Mouse (Mus musculus): ENCODE data around the gene Gm16434.
"Not testable (repeated sequence)": the region's sequence is repeated elsewhere in the genome, so short reads cannot be mapped to it uniquely, and the experiment has no call there.

DNA sequence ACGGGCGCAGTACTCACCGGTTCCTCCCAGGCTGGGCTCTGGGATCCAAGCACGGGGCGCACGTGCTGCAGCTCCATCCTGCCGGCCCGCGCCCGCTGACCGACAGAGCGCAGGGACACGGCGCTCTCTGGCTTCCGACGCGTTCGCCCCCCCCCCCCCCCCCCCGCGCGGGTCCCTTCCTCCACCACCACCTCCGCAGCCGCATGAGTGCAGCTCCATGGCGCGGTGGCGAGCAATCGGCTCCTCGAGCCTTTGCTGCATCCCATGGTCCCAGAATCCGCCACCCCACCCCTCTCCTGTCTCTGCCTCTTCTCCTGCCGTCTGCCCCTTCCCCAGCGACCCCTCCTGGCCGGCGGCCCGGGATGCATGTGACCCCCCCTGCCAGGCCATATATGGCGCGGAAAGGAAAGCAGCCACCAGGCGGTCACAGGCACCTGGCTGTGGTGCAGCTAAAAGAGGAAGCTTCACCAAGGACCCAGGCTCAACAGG, 19.8 kb downstream of the Gm16434 start, which contains the start of gene Gm3512:
- not testable (repeated sequence) for TF ChIP-seq CTCF (conservative IDR thresholded peaks at IDR 0.05; ENCODE audit: low read length); NANOG (IDR thresholded peaks at IDR 0.05; ENCODE audit: borderline replicate concordance, low read length)

Data from E14TG2a.4 (cell line).